Mouse (Mus musculus) gastrocnemius, postnatal 4 days (tissue): ENCODE data around the gene Scd4. TPM values are rescaled to one million over a fixed set of nuclear protein-coding genes. Genes with fewer than 3 reads are reported as not detected.
"Not testable (repeated sequence)": the region's sequence is repeated elsewhere in the genome, so short reads cannot be mapped to it uniquely, and the experiment has no call there.

Source experiments
- DNase-seq, 2 experiments: peaks; one replicate each; pipeline ENCODE4 v3.0.0; 2021 to 2022; ENCODE audit warnings: low spot score in 2 of 2, mixed read lengths in 2 of 2
- total RNA-seq, 2 experiments: library from RNA; stranded (reverse); gene quantifications; 2 replicates each; pipeline ENCODE4 v1.2.3; 2021

Gene Scd4
- total RNA-seq, 2 experiments from 2014 or later: 0.62 to 0.71 TPM

DNA sequence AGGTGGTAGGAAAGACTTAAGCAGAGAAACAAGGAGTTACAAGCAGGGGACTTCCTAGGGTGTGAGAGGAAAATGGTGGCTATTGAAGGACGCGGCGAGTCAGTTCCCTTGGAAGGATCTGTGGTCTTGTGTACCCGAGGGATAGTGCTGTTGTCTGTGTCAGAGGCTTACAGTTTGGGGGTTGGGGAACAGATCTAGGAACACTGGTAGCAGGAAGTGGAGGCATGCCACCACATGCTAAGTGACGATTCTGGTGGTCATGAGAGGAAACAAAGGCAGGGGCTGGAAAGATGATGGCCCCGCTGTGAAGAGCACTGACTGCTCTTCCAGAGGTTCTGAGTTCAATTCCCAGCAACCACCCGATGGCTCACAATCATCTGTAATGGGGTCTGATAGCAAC lies 32.4 kb upstream of the Scd4 start:
- no peak for DNase-seq

DNA sequence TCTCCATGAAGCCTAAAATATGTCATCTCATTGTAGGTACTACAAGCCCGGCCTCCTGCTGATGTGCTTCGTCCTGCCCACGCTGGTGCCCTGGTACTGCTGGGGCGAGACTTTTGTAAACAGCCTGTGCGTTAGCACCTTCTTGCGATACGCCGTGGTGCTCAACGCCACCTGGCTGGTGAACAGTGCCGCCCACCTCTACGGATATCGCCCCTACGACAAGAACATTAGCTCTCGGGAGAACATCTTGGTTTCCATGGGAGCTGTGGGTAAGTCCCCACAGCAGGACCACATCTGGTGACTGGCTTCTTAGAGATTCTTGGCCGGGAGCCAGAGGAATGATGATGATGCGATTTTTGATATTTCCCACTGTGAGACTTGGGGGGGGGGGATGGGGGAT lies 31.7 kb upstream of the Scd4 start:
- DNase-seq: peak in 1 of 2 experiments; percentile 44

DNA sequence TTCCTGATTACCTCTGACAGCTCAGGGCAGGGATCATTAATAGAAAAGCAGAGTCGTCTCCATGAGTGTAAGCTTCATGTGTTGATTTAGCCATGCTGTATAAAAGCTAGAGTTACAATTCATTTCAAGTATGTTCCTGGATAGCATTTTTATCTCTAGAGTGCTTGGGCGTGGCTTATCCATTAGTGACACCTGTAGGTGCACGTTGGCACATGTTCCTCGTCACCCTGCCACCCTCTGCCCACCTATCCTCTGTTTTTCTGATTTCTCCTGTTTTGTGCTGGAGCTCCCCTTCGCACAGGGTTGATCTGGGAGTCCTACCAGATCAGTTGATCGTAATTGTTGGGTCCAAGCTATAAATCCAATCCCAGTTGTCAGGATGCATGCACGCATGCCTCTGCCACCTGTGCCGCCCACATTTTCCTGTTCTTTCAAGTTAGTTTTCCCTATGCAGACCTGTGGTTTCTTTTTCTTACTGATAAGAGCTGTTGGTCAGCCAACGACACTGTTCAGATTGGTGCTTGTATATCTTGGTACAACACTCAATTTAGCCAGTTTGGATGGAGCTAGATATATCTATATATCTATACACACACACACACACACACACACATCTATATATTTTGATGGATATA lies 31.1 kb upstream of the Scd4 start:
- no peak for DNase-seq

DNA sequence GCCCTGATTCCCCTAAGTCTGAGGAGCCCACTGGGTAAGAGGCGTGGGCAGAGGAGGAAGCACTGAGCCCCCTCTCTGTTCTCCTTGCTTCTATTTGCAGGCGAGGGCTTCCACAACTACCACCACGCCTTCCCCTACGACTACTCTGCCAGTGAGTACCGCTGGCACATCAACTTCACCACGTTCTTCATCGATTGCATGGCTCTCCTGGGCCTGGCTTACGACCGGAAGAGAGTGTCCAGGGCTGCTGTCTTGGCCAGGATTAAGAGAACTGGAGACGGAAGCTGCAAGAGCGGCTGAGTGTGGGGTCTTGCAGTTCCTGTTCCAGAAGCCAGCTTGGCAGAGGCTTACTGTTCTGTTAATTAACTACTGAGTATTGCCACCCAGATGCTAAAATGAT lies 30.0 kb upstream of the Scd4 start:
- DNase-seq: no peak

DNA sequence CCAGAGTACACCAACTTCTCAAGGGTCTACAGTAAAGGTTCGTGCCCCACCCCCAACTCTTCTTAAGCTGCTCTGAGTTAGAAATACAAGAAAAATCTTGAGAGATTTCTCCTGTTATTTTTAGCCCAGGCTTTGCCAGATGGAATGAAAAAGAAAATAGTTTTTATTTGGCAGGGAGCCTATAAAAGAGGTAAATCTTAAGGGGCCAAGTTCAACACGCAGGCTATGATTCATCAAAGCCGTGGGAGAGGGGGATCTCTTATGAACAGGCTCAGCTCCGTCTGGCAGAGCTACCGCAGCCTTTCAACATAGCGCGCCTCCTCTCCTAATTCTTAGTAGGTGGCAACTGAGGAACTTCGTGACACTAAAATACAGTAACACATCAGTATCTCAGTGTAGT lies 29.4 kb upstream of the Scd4 start:
- DNase-seq: no peak

DNA sequence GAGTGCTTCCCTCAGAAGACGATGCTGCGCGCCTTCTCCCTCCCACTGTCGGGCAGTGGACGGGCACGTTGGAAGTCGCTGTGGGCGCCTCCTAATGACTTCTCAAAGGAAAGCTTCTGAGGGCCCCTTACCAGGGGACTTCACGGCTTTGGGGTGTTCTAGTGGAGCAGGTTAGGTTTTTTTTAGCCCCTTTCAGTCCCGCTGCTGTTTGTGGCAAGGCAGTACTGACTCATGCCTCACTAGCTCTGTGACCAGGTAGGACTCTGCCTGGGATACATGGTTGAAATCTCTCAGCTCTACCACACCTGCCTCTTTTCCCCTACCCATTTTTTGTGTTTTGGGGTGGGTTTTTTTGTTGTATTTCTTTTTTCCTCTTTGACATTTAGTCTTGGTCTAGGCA lies 28.5 kb upstream of the Scd4 start:
- DNase-seq: no peak

DNA sequence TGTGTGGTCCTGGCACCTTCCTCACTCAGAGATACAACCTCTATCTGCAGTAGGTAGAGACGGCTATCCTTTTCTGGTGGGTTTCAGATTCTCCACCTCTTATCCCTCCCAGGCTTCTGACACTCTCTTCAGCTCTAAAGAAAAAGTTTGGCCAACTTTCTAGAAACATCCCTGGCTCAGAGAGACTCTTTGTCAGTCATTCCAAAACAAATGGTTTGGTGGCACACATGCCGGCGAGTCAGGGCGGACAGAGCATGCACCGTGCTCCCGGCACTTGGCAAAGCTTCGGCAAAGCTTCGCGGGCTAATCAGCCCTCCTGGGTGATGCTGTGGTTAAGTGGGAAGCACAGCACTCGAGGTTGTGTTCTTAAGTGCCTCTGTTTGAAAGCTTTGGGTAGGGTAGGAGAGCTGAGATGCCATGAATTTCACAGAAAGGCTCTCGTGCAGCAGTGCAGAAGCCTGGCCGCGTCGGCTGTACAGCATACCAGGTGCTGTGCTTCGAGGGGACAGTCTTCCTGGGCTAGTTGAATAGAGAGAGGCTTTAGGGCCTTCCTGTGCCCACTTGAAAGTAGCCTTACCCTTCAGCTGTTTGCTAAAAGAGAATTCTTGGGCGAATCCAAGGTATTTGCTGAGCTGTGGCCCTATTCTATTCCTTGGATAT lies 27.9 kb upstream of the Scd4 start:
- DNase-seq: no peak

DNA sequence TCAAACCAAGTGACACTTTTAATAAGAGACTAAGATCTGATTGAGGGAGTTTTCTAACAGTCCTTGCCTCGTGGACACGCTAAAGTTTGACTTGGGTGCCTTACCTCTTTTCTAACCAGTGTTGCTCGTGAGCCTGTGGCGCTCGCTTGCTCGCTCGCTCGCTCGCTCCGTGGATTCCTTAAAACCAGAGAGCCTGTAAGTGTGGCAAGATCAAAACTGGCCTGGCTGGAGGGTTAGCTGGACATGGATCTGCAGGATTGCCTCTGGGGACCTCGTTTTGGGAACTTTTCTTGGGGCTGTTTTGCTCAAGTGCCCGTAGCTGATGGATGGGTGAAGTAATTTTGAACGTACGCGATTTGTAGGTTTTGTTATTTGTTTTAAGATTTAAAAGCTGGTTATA lies 27.2 kb upstream of the Scd4 start:
- DNase-seq: no peak

DNA sequence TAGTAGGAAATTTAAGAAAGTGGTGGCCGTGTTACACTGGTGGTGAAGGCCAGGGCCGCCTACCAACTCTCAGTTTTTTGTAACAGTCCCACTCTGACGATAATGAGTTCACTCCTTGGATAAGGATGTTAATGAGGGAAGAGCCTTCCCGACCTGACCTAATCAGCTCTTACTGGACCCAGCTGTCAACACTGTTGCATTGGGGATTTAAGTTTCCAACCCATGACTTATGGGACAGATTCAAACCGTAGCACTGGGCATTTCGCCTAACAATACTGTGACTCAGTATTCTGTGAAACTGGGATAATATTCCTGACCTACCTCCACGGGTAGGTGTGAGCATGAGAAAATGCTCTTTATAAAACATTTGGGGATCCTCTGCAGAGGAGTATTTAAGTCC lies 26.7 kb upstream of the Scd4 start:
- no peak for DNase-seq

DNA sequence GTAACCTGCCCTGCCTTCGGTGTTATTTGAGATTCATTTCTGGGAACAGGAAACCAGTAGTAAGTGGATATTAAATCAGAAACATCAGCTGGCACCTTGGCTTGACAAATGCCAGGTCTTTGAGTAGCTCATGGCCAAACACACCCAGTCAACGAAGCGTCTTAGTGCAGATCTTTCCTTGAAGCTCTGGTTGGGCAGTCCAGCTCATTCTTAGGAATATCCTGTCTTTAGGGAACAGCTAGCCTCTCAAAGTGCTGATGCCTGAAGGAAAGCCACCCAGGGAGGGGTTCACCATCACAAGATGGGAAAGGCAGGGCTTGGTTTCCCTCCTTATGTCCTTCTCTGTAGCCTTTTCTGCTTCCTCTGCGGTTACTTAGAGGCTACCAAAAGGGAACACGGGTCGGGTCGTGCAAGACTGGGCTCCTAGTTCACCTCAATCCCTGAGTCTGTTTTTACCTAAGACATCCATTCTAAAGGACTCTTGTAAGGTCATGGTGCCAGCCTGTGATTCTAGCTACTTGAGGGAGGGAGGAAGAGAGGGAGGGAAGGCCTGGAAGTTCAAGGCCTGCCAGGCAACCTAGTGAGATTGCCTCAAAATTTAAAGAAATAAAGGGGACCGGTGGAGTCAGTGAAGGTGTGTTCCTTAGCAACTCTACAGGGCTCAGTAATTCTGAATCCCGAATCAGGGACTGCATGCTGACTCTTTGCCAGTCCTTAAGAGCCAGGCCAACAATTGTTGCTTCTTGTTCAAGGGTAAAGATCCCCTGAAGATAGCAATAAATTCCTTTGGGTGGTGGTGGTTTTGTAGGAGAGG lies 25.6 kb upstream of the Scd4 start:
- DNase-seq: no peak

DNA sequence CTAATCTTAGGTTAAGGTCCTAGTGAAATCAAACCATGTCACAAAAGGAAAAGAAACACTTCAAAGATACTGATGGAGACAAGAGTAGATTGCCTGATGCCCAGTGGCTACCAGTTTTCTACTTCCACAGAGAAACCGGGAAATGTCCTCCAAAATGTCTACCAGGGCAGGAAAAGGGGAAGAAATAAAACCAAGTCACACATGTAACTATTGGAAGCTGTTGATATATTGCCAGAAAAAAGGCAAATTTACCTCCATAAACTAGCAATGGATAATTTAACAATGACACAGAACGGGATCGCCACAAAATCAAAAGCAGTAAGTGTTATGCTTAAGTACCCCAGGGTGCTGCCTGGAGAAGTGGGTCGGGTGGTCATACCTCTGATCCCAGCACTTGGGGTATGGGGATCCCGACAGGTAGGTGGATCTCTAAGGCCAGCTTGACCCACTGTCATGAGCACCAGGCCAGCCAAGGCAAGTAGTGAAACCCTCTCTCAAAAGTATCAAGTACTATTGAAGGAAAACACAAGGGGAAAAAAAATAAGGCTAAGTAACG lies 24.9 kb upstream of the Scd4 start:
- no peak for DNase-seq

DNA sequence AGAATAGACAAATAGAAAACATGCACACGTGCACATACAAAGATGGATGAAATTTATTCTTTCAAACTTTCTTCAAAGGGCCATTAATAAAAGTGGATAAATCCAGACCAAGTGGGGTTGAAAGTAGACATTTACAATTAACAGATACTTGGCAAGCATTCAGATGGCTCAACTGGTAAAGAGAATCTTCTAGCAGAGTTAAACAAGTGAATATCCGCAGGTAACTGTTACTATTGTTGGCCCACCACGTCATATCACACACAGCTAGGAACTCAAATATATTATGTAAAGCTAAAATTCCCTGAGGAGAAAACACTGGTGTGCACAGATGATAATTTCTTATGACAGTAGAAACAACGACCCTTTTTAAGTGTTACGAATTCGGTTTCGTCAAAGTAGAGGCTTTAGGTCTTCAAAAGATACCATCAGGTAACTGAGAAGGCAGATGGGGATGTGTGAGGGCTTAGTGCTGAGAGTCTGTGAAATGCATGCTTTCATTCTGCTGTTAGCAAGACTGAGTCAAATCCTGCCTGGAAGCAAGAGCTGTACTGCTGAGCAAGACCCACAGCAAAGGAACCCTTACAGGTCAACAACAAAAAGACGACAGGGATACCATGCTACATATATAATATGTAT lies 24.2 kb upstream of the Scd4 start:
- no peak for DNase-seq

DNA sequence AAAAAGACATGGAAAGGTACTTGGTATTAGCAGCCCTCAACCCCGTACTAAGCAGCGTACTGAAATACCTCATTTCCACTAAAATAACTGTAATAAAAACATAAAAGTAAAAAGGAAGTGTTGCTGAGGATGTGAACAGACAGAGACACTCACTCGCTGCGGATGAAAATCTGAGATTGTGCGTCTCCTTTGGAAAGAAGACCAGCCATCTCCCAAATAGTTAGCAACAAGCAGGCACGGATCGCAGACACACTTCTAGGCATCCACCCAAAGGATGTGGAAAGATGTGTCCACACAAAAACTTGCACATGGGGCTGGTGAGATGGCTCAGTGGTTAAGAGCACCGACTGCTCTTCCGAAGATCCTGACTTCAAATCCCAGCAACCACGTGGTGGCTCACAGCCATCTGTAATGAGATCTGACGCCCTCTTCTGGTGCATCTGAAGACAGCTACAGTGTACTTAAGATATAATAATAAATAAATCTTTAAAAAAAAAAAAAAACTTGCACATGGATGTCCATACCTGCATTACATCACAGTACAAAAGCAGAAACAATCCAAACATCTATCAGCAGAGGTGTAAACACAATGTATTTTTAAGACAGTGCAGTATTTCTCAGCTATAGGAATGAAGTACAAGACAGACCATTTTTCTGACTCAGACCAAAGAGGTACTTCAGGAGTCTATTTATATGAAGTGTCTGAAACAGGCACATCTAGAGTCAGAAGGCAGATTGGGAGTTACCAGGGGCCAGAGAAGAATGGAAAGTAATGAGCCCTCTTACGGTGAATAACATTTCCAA lies 23.3 kb upstream of the Scd4 start:
- no peak for DNase-seq

DNA sequence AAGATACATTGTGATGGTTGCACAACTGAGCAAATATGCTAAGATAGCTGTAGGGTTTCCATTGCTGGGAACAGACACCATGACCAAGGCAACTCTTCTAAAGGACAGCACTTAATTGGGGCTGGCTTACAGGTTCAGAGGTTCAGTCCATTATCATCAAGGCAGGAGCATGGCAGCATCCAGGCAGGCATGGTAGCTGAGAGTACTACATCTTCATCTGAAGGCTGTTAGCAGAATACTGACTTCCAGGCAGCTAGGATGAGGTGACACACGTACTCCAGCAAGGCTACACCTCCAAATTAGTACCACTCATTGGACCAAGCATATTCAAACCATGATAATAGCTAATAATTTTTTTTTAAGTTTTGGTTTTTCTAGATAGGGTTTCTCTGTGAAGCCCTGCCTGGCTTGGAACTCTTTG lies 22.7 kb upstream of the Scd4 start:
- DNase-seq: not testable (repeated sequence)

DNA sequence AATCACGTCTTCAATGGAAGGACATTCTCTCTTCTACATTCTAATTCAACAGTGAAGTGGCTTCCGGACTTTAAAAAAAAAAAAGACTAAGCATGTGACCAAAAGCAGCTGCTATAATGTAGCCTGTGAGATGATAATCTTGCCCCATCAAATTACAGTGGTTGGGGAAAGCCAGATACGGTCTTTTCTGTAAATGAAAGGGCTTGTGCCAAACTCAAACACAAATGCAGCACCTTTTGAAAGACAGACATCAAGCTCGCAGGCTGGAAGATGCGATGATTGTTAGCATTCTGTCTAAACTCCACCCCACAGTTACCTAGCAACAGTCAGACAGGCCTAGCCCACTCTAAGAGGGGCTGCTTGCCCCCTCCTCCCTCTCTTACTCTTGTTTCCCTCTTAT lies 22.1 kb upstream of the Scd4 start:
- no peak for DNase-seq

DNA sequence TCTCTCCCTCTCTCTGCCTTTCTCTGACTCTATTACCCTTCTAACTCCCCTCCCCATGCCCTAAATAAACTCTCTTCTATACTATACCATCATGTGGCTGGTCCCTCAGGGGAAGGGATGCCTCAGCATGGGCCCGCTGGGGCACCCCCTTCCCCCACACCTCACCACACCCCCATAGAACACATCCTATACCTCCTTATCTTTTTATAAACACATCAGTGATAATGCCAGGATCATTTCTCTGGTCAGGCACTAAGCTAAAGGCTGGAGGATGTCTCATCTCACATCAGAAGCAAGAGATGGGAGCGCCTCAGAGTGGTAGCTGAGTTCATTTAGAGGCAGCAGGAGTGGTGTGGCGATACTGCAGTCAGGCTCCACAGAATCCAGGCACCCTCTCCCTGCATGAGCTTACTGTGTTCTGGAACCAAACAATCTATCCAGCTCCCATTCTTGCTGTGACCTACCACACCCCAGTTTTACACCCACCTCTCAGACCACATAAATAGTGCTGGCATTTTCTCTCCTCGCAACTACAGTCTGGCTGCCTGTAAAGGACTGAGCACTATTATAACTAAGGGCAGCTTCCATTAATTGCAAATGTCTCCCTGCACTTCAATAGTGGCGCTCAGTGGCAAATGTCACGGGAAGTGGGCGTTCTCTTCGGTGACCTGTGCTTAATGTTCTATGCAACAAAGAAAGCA lies 21.4 kb upstream of the Scd4 start:
- no peak for DNase-seq

DNA sequence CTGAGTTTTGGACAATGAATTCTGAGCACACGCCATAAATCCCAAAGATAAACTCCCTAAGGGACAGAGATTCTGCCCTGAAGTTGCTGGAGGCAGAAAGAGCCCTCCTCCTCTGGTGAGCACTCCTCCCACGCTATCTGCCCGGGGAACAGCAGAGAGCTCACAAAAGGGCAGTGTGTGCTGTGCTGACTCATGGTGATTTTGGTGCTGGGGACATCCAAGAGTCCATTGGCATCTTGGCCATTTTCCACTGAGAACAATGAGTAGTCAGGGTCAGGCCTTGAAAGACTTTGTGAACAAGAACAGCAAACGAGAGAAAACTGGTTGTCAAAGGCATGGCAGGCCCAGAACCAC lies 20.9 kb upstream of the Scd4 start:
- no peak for DNase-seq

DNA sequence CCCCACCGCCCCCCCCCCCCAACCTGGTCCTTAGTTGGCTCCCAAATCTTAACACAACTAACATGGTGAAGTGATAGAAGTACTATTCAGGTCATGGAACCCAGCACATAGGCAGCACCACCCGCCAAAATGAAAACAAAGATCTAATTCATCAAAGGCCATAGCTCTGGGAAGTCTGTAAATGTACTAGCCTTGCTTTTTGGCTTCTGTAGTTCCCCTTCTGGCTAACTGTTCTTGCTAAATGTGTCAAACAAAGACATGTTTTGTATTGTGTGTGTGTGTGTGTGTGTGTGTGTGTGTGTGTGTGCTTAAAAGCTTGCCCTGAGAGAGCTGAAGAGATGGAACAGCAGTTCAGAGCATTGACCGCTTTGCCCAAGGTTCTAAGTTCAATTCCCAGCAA lies 19.8 kb upstream of the Scd4 start:
- DNase-seq: no peak

DNA sequence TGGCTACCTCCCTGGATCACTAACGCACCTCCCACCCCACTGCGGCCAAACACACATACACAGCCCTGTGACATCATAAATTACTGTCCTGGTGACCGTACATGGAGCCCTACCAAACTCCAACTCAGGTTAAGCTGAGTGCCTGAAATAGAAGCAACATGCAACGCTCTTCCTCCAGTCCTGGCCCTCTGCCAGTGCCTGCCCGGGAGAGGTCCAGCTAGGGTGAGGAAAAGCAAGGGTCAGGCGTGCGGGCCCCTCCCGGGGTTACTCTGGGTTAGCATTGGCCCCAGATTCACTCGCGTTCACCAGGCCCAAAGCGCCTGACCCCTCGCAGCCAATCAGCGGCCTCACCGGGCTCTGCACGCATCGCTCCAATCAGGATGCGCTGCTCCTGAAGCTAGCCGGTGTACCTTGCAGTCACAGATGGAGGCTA lies 18.5 kb upstream of the Scd4 start:
- DNase-seq: peak; percentile 62 to 80

DNA sequence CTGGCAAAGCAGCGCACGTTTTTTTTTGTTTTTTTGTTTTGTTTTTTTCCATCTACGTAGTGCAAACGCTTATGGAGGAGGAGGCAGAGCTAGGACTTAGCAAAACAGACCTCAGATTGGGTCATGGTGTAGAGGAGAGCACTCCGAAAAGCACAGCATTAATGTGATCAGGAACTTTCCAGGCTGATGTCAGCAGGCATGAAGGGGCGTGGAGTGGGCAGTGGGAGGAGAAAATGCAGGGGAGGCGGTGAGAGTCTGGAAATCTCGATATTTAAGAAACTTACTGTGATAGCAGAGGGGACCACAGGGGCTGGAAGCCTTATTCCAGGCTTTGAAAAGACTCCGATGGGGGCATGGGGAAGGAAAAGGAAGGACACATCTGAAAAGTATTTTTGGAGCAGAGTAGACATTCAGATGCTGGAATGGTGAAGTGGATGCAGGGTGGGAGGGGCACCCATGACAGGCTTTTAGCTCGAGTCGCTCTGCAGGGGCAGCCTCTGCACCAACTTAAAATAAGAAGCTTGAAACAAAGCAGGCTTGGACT lies 17.9 kb upstream of the Scd4 start:
- peak in 1 of 2 experiments; percentile 44 for DNase-seq
